Mouse (Mus musculus) c-Kit-positive CD71-positive TER-119-negative erythroid progenitor cells, embryonic 14.5 days (primary cell): Measurements from ENCODE around the gene Xab2.

Experiments
- DNase-seq: peaks from one replicate; pipeline ENCODE4 v3.0.0-alpha.2; 2013; ENCODE audit warnings: low read depth

The Xab2 gene

GRCm38 (mm10) chr8:3621199-3621970 is at the start of gene Xab2, which contains the start of gene Pet100:
TSS of gene Xab2 (minus strand) at chr8:3621316.
TSS of gene Pet100 (plus strand) at chr8:3621548.
- peak; percentile 100 for DNase-seq

- DNase-seq, result no peak
These were observed 49.3 kb upstream of the Xab2 start for GRCm38 (mm10) chr8:3670388-3670787.

- DNase-seq, result no peak
These were observed 44.4 kb upstream of the Xab2 start, which contains the start of gene Mcemp1 for GRCm38 (mm10) chr8:3665507-3665906. TSS of gene Mcemp1 (plus strand) at chr8:3665754.

GRCm38 (mm10) chr8:3664405-3664804 is 43.3 kb upstream of the Xab2 start:
- DNase-seq, result no peak

GRCm38 (mm10) chr8:3660889-3661288 is 39.8 kb upstream of the Xab2 start:
- DNase-seq, result no peak

GRCm38 (mm10) chr8:3656725-3657381 is 35.7 kb upstream of the Xab2 start:
- DNase-seq, result no peak

- no peak for DNase-seq
These were observed 34.4 kb upstream of the Xab2 start, which contains the start of gene Retn for GRCm38 (mm10) chr8:3655526-3655925. TSS of gene Retn (plus strand) at chr8:3655770.

GRCm38 (mm10) chr8:3654726-3655508 is 33.8 kb upstream of the Xab2 start:
- no peak for DNase-seq

- no peak for DNase-seq
These were observed 31.7 kb upstream of the Xab2 start for GRCm38 (mm10) chr8:3652845-3653244.

GRCm38 (mm10) chr8:3648990-3649389 is 27.9 kb upstream of the Xab2 start:
- DNase-seq, result no peak

GRCm38 (mm10) chr8:3648268-3648667 is 27.2 kb upstream of the Xab2 start:
- no peak for DNase-seq

- DNase-seq, result no peak
These were observed 26.4 kb upstream of the Xab2 start for GRCm38 (mm10) chr8:3647561-3647960.

- DNase-seq, result no peak
These were observed 25.9 kb upstream of the Xab2 start for GRCm38 (mm10) chr8:3646824-3647531.

- DNase-seq, result peak; percentile 72
These were observed 24.7 kb upstream of the Xab2 start for GRCm38 (mm10) chr8:3645804-3646203.

GRCm38 (mm10) chr8:3631478-3631875 is 10.4 kb upstream of the Xab2 start:
- DNase-seq, result no peak

GRCm38 (mm10) chr8:3630647-3631477 is 9.7 kb upstream of the Xab2 start, which contains the start of gene Stxbp2:
TSS of gene Stxbp2 (plus strand) at chr8:3630955.
- DNase-seq, result peak; percentile 72

GRCm38 (mm10) chr8:3628014-3628413 is 6.9 kb upstream of the Xab2 start:
- DNase-seq, result no peak

GRCm38 (mm10) chr8:3626971-3627370 is 5.9 kb upstream of the Xab2 start:
- DNase-seq, result no peak

GRCm38 (mm10) chr8:3625445-3625844 is 4.3 kb upstream of the Xab2 start, which contains the start of gene Pcp2:
TSS of gene Pcp2 (minus strand) at chr8:3625545.
- DNase-seq, result no peak

- DNase-seq, result no peak
These were observed 1.0 kb upstream of the Xab2 start for GRCm38 (mm10) chr8:3622119-3622518.

- no peak for DNase-seq
These were observed 11.3 kb downstream of the Xab2 start for GRCm38 (mm10) chr8:3609816-3610150.
